Mouse (Mus musculus): ENCODE measurements at regions not wholly inside any gene's neighbourhood (a gene's known extent, or its start where the extent isn't known, plus 50 kb on each side); places are given as distances from the start of the nearest gene placed in this dataset.
A peak's percentile ranks its signal among the peaks of the same experiment; 100 is the strongest.

DNA sequence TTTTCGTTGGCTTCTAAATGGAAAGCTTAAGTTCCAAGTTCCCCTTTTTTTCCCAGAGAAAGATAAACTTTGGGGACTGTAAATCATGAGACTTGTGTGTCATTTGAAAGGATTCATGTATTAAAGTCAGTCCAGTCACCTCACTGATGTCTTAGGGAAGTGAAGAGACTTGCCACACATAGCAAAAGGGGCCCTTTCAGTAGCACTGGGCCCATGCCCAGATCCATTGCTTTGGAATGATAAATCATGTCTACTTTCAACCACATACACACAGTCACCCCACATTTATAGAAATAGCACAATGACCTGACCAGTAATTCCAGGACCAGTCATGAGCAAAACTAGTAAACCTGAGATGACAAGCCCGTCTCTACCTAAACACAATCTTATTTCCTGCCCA, 133.2 kb upstream of the Clint1 start:
- no peak for ATAC-seq (ENCODE audit: insufficient read depth, low FRiP score)
- H3K9ac ChIP-seq (ENCODE audit: low read length) = no peak overlapping the region
- WGBS = 41% methylated on average over 2 of the region's 2 CpGs

DNA sequence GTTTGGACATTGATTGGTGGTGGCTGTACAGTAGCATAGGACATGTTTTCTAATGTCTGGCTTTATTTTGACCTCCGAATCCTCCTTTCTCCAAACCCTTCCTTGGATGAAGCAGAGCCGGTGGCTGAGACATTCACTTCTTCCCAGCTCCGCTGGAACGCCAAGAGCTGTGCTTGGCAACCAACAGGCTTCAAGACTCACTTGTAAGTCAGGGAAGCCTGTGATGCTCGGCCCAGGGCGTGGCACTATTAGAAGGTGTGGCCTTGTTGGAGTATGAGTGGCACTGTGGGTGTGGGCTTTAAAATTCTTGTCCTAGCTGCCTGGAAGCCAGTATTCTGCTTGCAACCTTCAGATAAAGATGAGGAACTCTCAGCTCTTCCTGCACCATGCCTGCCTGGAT, 132.0 kb upstream of the Clint1 start:
- Histone ChIP-seq H3K27ac (ENCODE audit: low read length) (no peak overlapping the region), H3K36me3 (ENCODE audit: control insufficient read depth, insufficient read depth, low read length) (no peaks in the 10 kb centered on the region), H3K4me2 (ENCODE audit: low read depth, low read length) (no peak overlapping the region), H3K9ac (ENCODE audit: low read length) (no peak overlapping the region), H3K4me3 (replicated peaks; ENCODE audit: low read length) (no peak overlapping the region), H3K27me3 (ENCODE audit: control insufficient read depth, insufficient read depth, low read length) (no peaks in the 10 kb centered on the region), H3K9me3 (replicated peaks; ENCODE audit: control insufficient read depth, low read length) (no peaks in the 10 kb centered on the region), H3K4me1 (ENCODE audit: control insufficient read depth, insufficient read depth, low read length) (no peaks in the 10 kb centered on the region)
- ATAC-seq (ENCODE audit: insufficient read depth, low FRiP score) = no peak
- WGBS = 81% methylated on average over 6 of the region's 6 CpGs

More for the DNA sequence above, 133.2 kb upstream of the Clint1 start:
- Histone ChIP-seq H3K9me3 (replicated peaks; ENCODE audit: control insufficient read depth, low read length) (no peaks in the 10 kb centered on the region), H3K36me3 (ENCODE audit: control insufficient read depth, insufficient read depth, low read length) (no peaks in the 10 kb centered on the region), H3K4me3 (replicated peaks; ENCODE audit: low read length) (no peak overlapping the region), H3K27me3 (ENCODE audit: control insufficient read depth, insufficient read depth, low read length) (no peaks in the 10 kb centered on the region), H3K4me1 (ENCODE audit: control insufficient read depth, insufficient read depth, low read length) (no peaks in the 10 kb centered on the region), H3K27ac (ENCODE audit: low read length) (no peak overlapping the region), H3K4me2 (ENCODE audit: low read depth, low read length) (no peak overlapping the region)

DNA sequence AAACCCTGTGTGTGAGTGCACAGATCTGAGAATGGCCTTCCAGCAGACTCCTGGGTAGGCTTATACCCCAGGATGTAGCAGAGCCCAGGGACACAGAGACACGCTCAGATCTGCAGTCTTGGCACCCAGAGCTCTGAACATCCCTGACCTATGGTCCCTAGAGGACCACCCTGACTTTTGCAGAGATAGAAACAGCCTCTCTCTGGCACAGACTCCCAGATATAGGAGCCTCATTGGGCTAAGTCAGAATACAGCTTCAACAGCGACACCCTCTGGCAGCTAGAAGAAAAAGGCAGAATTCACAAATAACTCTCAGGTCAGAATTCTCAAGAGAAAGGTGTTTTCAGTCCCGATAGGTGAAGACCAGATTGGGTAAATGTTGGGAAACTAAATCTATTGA, 115.3 kb upstream of the Clint1 start:
- Histone ChIP-seq H3K9ac (ENCODE audit: low read length) (no peak overlapping the region), H3K9me3 (replicated peaks; ENCODE audit: control insufficient read depth, low read length) (no peaks in the 10 kb centered on the region), H3K27ac (ENCODE audit: low read length) (no peak overlapping the region), H3K36me3 (ENCODE audit: control insufficient read depth, insufficient read depth, low read length) (no peaks in the 10 kb centered on the region), H3K4me2 (ENCODE audit: low read depth, low read length) (no peak overlapping the region), H3K4me1 (ENCODE audit: control insufficient read depth, insufficient read depth, low read length) (no peaks in the 10 kb centered on the region), H3K27me3 (ENCODE audit: control insufficient read depth, insufficient read depth, low read length) (no peaks in the 10 kb centered on the region), H3K4me3 (replicated peaks; ENCODE audit: low read length) (no peak overlapping the region)
- ATAC-seq (ENCODE audit: insufficient read depth, low FRiP score) = no peak
- WGBS = 37% methylated on average over 3 of the region's 3 CpGs

DNA sequence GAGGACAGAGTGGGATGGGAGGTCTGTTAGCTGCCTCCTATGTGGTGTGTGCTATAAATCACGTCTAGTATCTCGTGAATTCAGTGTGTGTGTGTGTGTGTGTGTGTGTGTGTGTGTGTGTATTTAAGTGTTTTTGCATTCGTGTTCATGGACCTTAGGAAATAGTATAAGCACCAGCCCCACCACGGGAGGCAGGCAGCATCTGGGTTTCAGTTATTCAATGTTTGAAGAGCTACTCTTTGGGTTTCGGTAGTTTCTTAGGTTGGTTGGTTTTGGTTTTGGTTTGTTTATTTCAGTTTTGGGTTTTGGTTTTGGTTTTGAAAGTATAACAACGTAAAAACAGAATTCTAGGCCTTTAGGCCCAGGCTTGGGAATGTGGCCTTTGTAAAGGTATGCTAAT, 113.5 kb upstream of the Clint1 start:
- Histone ChIP-seq H3K4me2 (ENCODE audit: low read depth, low read length) (no peak overlapping the region), H3K9me3 (replicated peaks; ENCODE audit: control insufficient read depth, low read length) (no peaks in the 10 kb centered on the region), H3K27ac (ENCODE audit: low read length) (no peak overlapping the region), H3K4me1 (ENCODE audit: control insufficient read depth, insufficient read depth, low read length) (no peaks in the 10 kb centered on the region), H3K4me3 (replicated peaks; ENCODE audit: low read length) (no peak overlapping the region), H3K9ac (ENCODE audit: low read length) (no peak overlapping the region), H3K36me3 (ENCODE audit: control insufficient read depth, insufficient read depth, low read length) (no peaks in the 10 kb centered on the region), H3K27me3 (ENCODE audit: control insufficient read depth, insufficient read depth, low read length) (no peaks in the 10 kb centered on the region)
- WGBS = 74% methylated on average over 6 of the region's 6 CpGs
- ATAC-seq (ENCODE audit: insufficient read depth, low FRiP score) = no peak

DNA sequence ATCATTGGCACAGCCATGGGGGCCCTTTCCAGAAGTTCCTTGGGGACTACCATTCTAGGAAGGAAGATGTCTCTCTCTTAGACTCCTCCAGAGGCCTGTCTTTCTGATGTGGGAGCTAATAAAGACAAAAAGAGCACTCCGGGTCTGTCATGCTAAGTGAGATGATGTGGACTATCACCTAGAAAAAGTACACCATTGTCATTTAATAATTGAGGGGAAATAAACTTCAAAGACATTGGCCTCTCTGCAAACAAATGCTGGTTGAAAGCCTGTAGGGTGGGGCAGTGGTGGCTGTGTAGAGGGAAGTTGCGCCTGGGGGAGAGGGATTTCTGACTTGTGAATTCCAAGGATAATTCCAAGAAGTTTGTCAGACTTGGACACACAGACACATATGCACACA, 105.9 kb upstream of the Clint1 start:
- H3K4me1 ChIP-seq (ENCODE audit: control insufficient read depth, insufficient read depth, low read length) = no peaks in the 10 kb centered on the region
- WGBS = 79% methylated on average over 2 of the region's 2 CpGs
- H3K36me3 ChIP-seq (ENCODE audit: control insufficient read depth, insufficient read depth, low read length) = no peaks in the 10 kb centered on the region
- H3K9me3 ChIP-seq (replicated peaks; ENCODE audit: control insufficient read depth, low read length) = 0 out of 2 replicates have a peak, but pooled peaks cover 4% of the 10 kb centered on the region
- no peak overlapping the region for H3K27ac ChIP-seq (ENCODE audit: low read length)
- H3K4me2 ChIP-seq (ENCODE audit: low read depth, low read length) = no peak overlapping the region
- H3K27me3 ChIP-seq (ENCODE audit: control insufficient read depth, insufficient read depth, low read length) = no peaks in the 10 kb centered on the region
- H3K4me3 ChIP-seq (replicated peaks; ENCODE audit: low read length) = no peak overlapping the region
- no peak overlapping the region for H3K9ac ChIP-seq (ENCODE audit: low read length)
- ATAC-seq (ENCODE audit: insufficient read depth, low FRiP score) = no peak

DNA sequence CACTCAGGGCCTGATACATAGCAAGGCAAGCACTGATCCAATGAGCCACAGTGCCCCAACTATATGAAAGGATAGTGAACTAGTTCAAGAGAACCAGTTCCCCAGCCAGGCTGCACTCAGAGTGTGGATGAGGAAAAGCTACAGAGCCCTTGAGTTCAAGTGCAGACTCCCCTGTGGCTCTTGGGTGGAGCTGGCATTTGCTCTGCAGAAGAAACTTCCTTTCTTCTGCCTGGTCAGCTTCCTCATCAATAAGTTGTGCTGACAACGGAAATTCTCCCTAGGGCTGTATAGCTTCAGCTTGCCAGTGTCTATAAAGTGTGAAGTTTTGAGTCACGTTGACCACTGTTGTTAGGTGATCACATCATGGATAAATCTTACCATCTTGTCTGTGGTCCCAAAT, 101.6 kb upstream of the Clint1 start:
- H3K4me3 ChIP-seq (replicated peaks; ENCODE audit: low read length) = no peak overlapping the region
- 70% methylated on average over 2 of the region's 2 CpGs for WGBS
- no peak overlapping the region for H3K9ac ChIP-seq (ENCODE audit: low read length)
- no peak for ATAC-seq (ENCODE audit: insufficient read depth, low FRiP score)
- H3K4me2 ChIP-seq (ENCODE audit: low read depth, low read length) = no peak overlapping the region
- H3K27me3 ChIP-seq (ENCODE audit: control insufficient read depth, insufficient read depth, low read length) = no peaks in the 10 kb centered on the region
- H3K4me1 ChIP-seq (ENCODE audit: control insufficient read depth, insufficient read depth, low read length) = no peaks in the 10 kb centered on the region
- H3K36me3 ChIP-seq (ENCODE audit: control insufficient read depth, insufficient read depth, low read length) = no peaks in the 10 kb centered on the region
- H3K9me3 ChIP-seq (replicated peaks; ENCODE audit: control insufficient read depth, low read length) = no peaks in the 10 kb centered on the region
- no peak overlapping the region for H3K27ac ChIP-seq (ENCODE audit: low read length)

DNA sequence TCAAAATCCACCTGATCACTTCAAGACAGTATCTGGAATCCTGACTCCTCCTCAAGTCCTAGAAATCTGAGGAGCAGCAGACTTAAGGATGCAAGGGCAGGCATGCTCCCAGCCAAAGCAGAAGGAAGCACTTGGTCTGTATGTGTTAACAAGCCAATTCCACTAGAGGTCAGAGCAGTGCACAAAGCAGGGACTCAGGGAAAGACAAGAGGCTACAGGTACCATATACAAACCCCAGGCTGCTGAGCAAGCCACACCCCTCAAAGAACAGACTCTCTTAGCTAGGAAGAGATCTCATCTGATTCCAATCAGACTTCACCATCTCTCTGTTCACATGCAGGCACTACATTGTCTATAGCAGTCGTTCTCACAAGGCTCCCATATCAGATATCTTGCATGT, 99.6 kb upstream of the Clint1 start:
- H3K36me3 ChIP-seq (ENCODE audit: control insufficient read depth, insufficient read depth, low read length) = no peaks in the 10 kb centered on the region
- 68% methylated on average over 1 of the region's 1 CpGs for WGBS
- no peak overlapping the region for H3K4me2 ChIP-seq (ENCODE audit: low read depth, low read length)
- H3K4me1 ChIP-seq (ENCODE audit: control insufficient read depth, insufficient read depth, low read length) = no peaks in the 10 kb centered on the region
- H3K27me3 ChIP-seq (ENCODE audit: control insufficient read depth, insufficient read depth, low read length) = no peaks in the 10 kb centered on the region
- peak; percentile 50; the same call in 1 of the 2 replicates for ATAC-seq (ENCODE audit: insufficient read depth, low FRiP score)
- no peak overlapping the region for H3K4me3 ChIP-seq (replicated peaks; ENCODE audit: low read length)
- H3K27ac ChIP-seq (ENCODE audit: low read length) = no peak overlapping the region
- no peak overlapping the region for H3K9ac ChIP-seq (ENCODE audit: low read length)
- no peaks in the 10 kb centered on the region for H3K9me3 ChIP-seq (replicated peaks; ENCODE audit: control insufficient read depth, low read length)

DNA sequence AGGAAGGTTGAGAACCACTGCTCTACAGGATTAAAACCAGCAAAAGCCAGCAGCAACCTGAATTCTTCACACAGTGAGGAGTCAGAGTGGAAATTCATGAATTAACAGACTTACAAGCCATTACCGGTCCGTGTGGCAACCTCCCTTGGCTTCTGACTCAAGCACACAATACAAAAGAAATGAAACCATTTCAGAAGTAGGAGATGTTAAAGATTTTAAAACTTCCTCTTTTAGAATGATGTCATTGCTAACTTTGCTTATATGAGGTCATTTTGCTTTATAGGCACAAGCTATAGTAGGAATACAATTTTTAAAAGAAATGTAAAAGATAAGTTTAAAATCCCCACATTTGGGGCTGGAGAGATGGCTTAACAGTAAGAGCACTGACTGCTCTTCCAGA, 99.1 kb upstream of the Clint1 start:
- Histone ChIP-seq H3K27ac (ENCODE audit: low read length) (no peak overlapping the region), H3K9me3 (replicated peaks; ENCODE audit: control insufficient read depth, low read length) (no peaks in the 10 kb centered on the region), H3K4me2 (ENCODE audit: low read depth, low read length) (no peak overlapping the region), H3K4me1 (ENCODE audit: control insufficient read depth, insufficient read depth, low read length) (no peaks in the 10 kb centered on the region), H3K27me3 (ENCODE audit: control insufficient read depth, insufficient read depth, low read length) (no peaks in the 10 kb centered on the region), H3K4me3 (replicated peaks; ENCODE audit: low read length) (no peak overlapping the region), H3K36me3 (ENCODE audit: control insufficient read depth, insufficient read depth, low read length) (no peaks in the 10 kb centered on the region), H3K9ac (ENCODE audit: low read length) (no peak overlapping the region)
- ATAC-seq (ENCODE audit: insufficient read depth, low FRiP score) = no peak
- WGBS = 66% methylated on average over 2 of the region's 2 CpGs

DNA sequence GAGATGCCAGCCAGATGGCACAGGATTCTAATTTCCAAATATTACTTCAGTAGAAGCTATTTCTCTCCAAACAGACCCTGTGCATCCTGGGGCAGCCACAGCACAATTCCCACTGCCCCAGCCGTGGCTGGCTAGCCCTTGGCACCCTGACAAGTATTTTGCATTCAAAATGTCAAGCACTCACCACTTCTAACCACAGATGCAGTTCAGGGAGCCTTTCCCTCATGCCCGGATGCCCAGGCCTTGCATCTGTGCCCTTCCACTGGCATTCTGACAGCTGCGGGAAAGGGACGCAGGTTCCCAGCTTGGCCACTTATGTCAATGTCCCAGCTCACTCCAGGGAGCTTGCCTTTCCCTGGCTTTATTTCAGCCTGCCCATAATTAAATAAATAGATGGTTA, 84.8 kb upstream of the Clint1 start:
- WGBS = 69% methylated on average over 4 of the region's 4 CpGs
- no peaks in the 10 kb centered on the region for H3K4me1 ChIP-seq (ENCODE audit: control insufficient read depth, insufficient read depth, low read length)
- H3K27me3 ChIP-seq (ENCODE audit: control insufficient read depth, insufficient read depth, low read length) = no peaks in the 10 kb centered on the region
- no peaks in the 10 kb centered on the region for H3K36me3 ChIP-seq (ENCODE audit: control insufficient read depth, insufficient read depth, low read length)
- no peak overlapping the region for H3K4me2 ChIP-seq (ENCODE audit: low read depth, low read length)
- no peaks in the 10 kb centered on the region for H3K9me3 ChIP-seq (replicated peaks; ENCODE audit: control insufficient read depth, low read length)
- no peak for ATAC-seq (ENCODE audit: insufficient read depth, low FRiP score)
- no peak overlapping the region for H3K9ac ChIP-seq (ENCODE audit: low read length)
- no peak overlapping the region for H3K4me3 ChIP-seq (replicated peaks; ENCODE audit: low read length)
- H3K27ac ChIP-seq (ENCODE audit: low read length) = no peak overlapping the region

DNA sequence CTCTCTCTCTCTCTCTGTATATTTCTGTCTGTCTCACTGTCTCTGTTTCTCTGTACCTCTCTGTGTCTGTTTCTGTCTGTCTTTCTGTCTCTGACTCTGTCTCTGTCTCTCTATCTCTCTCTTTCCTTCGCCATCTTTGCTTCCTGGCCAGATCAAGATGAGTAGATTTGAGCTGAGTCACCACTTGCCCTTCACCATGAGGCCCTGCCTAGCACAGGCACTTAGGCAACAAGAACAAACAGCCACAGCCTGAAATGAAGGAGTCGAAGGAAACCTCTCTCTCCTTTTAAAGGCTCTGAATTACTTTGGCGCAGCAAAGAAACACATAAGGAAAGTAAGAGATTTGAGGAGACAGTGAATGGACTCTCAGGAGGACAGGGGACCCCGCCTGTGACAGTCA, 69.4 kb upstream of the Clint1 start:
- Histone ChIP-seq H3K9ac (ENCODE audit: low read length) (no peak overlapping the region), H3K4me1 (ENCODE audit: control insufficient read depth, insufficient read depth, low read length) (no peaks in the 10 kb centered on the region), H3K27ac (ENCODE audit: low read length) (no peak overlapping the region), H3K27me3 (ENCODE audit: control insufficient read depth, insufficient read depth, low read length) (no peaks in the 10 kb centered on the region), H3K36me3 (ENCODE audit: control insufficient read depth, insufficient read depth, low read length) (no peaks in the 10 kb centered on the region), H3K4me3 (replicated peaks; ENCODE audit: low read length) (no peak overlapping the region), H3K9me3 (replicated peaks; ENCODE audit: control insufficient read depth, low read length) (no peaks in the 10 kb centered on the region), H3K4me2 (ENCODE audit: low read depth, low read length) (no peak overlapping the region)
- 76% methylated on average over 4 of the region's 4 CpGs for WGBS
- no peak for ATAC-seq (ENCODE audit: insufficient read depth, low FRiP score)

Measured in stomach, embryonic 16.5 days (tissue).